Mouse (Mus musculus): ENCODE measurements at regions not wholly inside any gene's neighbourhood (a gene's known extent, or its start where the extent isn't known, plus 50 kb on each side); places are given as distances from the start of the nearest gene placed in this dataset.

GRCm38 (mm10) chr6:103405961-103406360 is 104.4 kb upstream of the Chl1 start:
- no peak for DNase-seq (ENCODE audit: low spot score in 2 of 2)

- DNase-seq (ENCODE audit: low spot score in 2 of 2): no peak
Measured at GRCm38 (mm10) chr6:103414888-103415287, 95.5 kb upstream of the Chl1 start.

GRCm38 (mm10) chr6:103421013-103421933 is 89.1 kb upstream of the Chl1 start:
- DNase-seq (ENCODE audit: low spot score in 2 of 2): no peak

- DNase-seq (ENCODE audit: low spot score in 2 of 2): no peak
Measured at GRCm38 (mm10) chr6:103430933-103431594, 79.3 kb upstream of the Chl1 start.

- no peak for DNase-seq (ENCODE audit: low spot score in 2 of 2)
Measured at GRCm38 (mm10) chr6:103431595-103431957, 78.8 kb upstream of the Chl1 start.

Data from gastrocnemius, adult 8-10 months (tissue).